Mouse (Mus musculus): ENCODE results near the gene Cryba4.

DNA sequence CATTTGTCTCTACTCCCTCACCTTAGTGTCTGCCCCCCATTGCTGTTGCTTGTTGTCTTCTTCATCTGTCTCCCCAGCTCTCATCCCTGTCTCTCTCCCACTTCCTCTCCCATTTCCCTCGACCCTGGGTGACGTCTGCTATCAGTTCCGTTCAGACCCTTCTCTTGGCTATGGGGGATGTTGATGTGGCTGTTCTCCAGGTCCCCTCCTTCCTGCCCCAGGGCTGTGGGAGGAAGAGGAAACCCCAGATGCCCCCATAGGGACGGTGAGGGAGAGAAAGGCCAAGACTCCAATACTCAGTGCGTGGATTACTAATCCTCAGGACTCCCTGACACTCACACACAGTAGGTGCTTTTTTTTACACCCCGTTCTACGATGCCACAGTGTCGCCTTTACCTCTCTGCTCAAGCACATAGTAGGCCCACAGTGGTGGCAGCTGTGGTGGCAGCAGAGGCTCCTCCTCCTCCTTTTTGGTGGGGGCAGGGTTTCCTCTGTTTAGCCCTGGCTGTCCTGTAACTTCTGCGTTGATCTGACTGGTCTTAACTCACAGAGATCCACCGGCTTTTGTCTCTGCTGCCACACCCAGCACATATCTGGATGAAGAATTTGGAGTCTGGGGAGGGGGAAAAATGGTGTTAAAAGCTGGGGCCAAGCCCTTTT lies 31.4 kb upstream of the Cryba4 start:
- no peak for TF ChIP-seq CTCF (conservative IDR thresholded peaks at IDR 0.05; ENCODE audit: insufficient read depth, insufficient read length, low read depth, low read length)
- no peak for TF ChIP-seq POLR2A (IDR thresholded peaks at IDR 0.05; ENCODE audit: low read depth, low read length)
